ENCODE assay signal across 8 mouse cellular contexts in genomic region chr17:34605609-34606008, GRCm38 (mm10). TPM values are rescaled to one million over a fixed set of nuclear protein-coding genes. Genes with fewer than 3 reads are reported as not detected.
A peak's percentile ranks its signal among the peaks of the same experiment; 100 is the strongest.
DNase-seq lines count a peak whose midpoint lies in the region; ATAC-seq and TF ChIP-seq lines count a peak whose summit lies in the region.

No protein-coding gene starts in this region.

- peak overlapping the region; percentile 97 for H3K9ac ChIP-seq in embryonic facial prominence, embryonic 12.5 days
- peak overlapping the region; percentile 97 for H3K9ac ChIP-seq in limb, embryonic 12.5 days (replicated peaks)
- peak overlapping the region; percentile 90 for H3K9ac ChIP-seq in midbrain, embryonic 14.5 days (replicated peaks; ENCODE audit: low read length)

- peaks cover 41% of the 10 kb centered on the region for H3K4me1 ChIP-seq in embryonic facial prominence, embryonic 12.5 days
- H3K4me1 ChIP-seq in kidney, adult 2 months (ENCODE audit: control insufficient read depth, insufficient read depth, low read length) = peaks cover 32% of the 10 kb centered on the region
- peaks cover 45% of the 10 kb centered on the region for H3K4me1 ChIP-seq in limb, embryonic 12.5 days (replicated peaks)
- peaks cover 28% of the 10 kb centered on the region for H3K4me1 ChIP-seq in midbrain, embryonic 14.5 days (ENCODE audit: control insufficient read depth, insufficient read depth, low read length)

- peak overlapping the region; percentile 91 for H3K4me2 ChIP-seq in embryonic facial prominence, embryonic 12.5 days (replicated peaks)
- peak overlapping the region; percentile 94 for H3K4me2 ChIP-seq in limb, embryonic 12.5 days
- H3K4me2 ChIP-seq in midbrain, embryonic 14.5 days (ENCODE audit: low read length) = peak overlapping the region; percentile 97

- peak overlapping the region; percentile 97 for H3K4me3 ChIP-seq in embryonic facial prominence, embryonic 12.5 days
- H3K4me3 ChIP-seq in kidney, adult 2 months (ENCODE audit: insufficient read depth, low read depth, low read length) = peak overlapping the region; percentile 67
- H3K4me3 ChIP-seq in limb, embryonic 12.5 days (replicated peaks) = peak overlapping the region; percentile 96
- H3K4me3 ChIP-seq in midbrain, embryonic 14.5 days (replicated peaks; ENCODE audit: low read depth, low read length) = peak overlapping the region; percentile 93

- DNase-seq in 3134 (ENCODE audit: extremely low read depth, insufficient read length, low spot score) = peak; percentile 89
- DNase-seq in adrenal gland, postnatal 36 days = peak; percentile 98 to 99
- DNase-seq in heart, adult 18-20 months = peak; percentile 97 to 98
- DNase-seq in kidney, adult 2 months = peak; percentile 99
- DNase-seq in midbrain, embryonic 14.5 days = peak; percentile 96
- peak; percentile 81 for DNase-seq in spleen, adult 12 weeks (ENCODE audit: low spot score)

- peak; percentile 75 for TF ChIP-seq POLR2A in kidney, adult 2 months (IDR thresholded peaks at IDR 0.05; ENCODE audit: low read depth, low read length)

- under 1% methylated on average over 30 of the region's 30 CpGs for WGBS in embryonic facial prominence, embryonic 12.5 days
- 2% methylated on average over 20 of the region's 30 CpGs for WGBS in kidney, adult 2 months
- under 1% methylated on average over 24 of the region's 30 CpGs for WGBS in limb, embryonic 12.5 days
- WGBS in midbrain, embryonic 14.5 days = under 1% methylated on average over 30 of the region's 30 CpGs

- H3K27me3 ChIP-seq in embryonic facial prominence, embryonic 12.5 days = no peaks in the 10 kb centered on the region
- no peaks in the 10 kb centered on the region for H3K27me3 ChIP-seq in kidney, adult 2 months (replicated peaks; ENCODE audit: control insufficient read depth, insufficient read depth, low read length)
- no peaks in the 10 kb centered on the region for H3K27me3 ChIP-seq in limb, embryonic 12.5 days
- H3K27me3 ChIP-seq in midbrain, embryonic 14.5 days (ENCODE audit: control insufficient read depth, insufficient read depth, low read length) = no peaks in the 10 kb centered on the region

- peak overlapping the region; percentile 91 for H3K27ac ChIP-seq in embryonic facial prominence, embryonic 12.5 days
- H3K27ac ChIP-seq in kidney, adult 2 months (ENCODE audit: insufficient read depth, low read depth, low read length) = peak overlapping the region; percentile 97
- H3K27ac ChIP-seq in limb, embryonic 12.5 days = peak overlapping the region; percentile 91
- H3K27ac ChIP-seq in midbrain, embryonic 14.5 days (replicated peaks; ENCODE audit: low read depth, low read length) = peak overlapping the region; percentile 85

- H3K9me3 ChIP-seq in embryonic facial prominence, embryonic 12.5 days = no peaks in the 10 kb centered on the region
- H3K9me3 ChIP-seq in limb, embryonic 12.5 days = no peaks in the 10 kb centered on the region
- no peaks in the 10 kb centered on the region for H3K9me3 ChIP-seq in midbrain, embryonic 14.5 days (ENCODE audit: control insufficient read depth, low read length)

- TF ChIP-seq CTCF in kidney, adult 2 months (conservative IDR thresholded peaks at IDR 0.05; ENCODE audit: insufficient read depth, insufficient read length, low read depth, low read length) = no peak

- peak; percentile 42 for ATAC-seq in embryonic facial prominence, embryonic 12.5 days (ENCODE audit: insufficient number of reproducible peaks, insufficient read depth, low FRiP score, low TSS enrichment)
- ATAC-seq in limb, embryonic 12.5 days (ENCODE audit: insufficient number of reproducible peaks, insufficient read depth, low FRiP score, low TSS enrichment, low read depth) = peak; percentile 33; the same call in 1 of the 2 replicates
- ATAC-seq in midbrain, embryonic 14.5 days (ENCODE audit: low FRiP score, low TSS enrichment) = peak; percentile 53

- peaks cover 24% of the 10 kb centered on the region for H3K36me3 ChIP-seq in embryonic facial prominence, embryonic 12.5 days
- H3K36me3 ChIP-seq in kidney, adult 2 months (ENCODE audit: control insufficient read depth, insufficient read depth, low read length) = no peaks in the 10 kb centered on the region
- peaks cover 30% of the 10 kb centered on the region for H3K36me3 ChIP-seq in limb, embryonic 12.5 days
- H3K36me3 ChIP-seq in midbrain, embryonic 14.5 days (ENCODE audit: control insufficient read depth, insufficient read depth, low read length) = peaks cover 18% of the 10 kb centered on the region

RNA-seq across cellular contexts. Expression of gene Agpat1, which starts 1.5 kb away (rescaled TPM):
- total RNA-seq in adrenal gland, postnatal 36 days (2021) = 100 to 1,000 TPM in 1 of 2 experiments, 10 to 100 TPM in 1; 99.4 to 109 TPM
- 54.8 and 62.8 TPM in 2 replicates for polyA plus RNA-seq in embryonic facial prominence, embryonic 12.5 days (2016; fragmentation: Nextera tagmentation; extraction: Ambion mirVana)
- 10 to 100 TPM; 67.9 to 72.4 TPM for total RNA-seq in heart, adult 18-20 months (2021)
- polyA plus RNA-seq in kidney, adult 2 months (2012; rRNA removed) = 245 and 294 TPM in 2 replicates
- 50.5 and 53.4 TPM in 2 replicates for polyA plus RNA-seq in limb, embryonic 12.5 days (2016; fragmentation: Nextera tagmentation; extraction: Ambion mirVana)
- 122 and 123 TPM in 2 replicates for polyA plus RNA-seq in midbrain, embryonic 14.5 days (2014; fragmentation: Nextera tagmentation; extraction: Ambion mirVana)

RNA-seq across cellular contexts. Expression of gene Rnf5, which starts 2.1 kb away (rescaled TPM):
- total RNA-seq in adrenal gland, postnatal 36 days (2021) = 10 to 100 TPM; 67.7 to 86.5 TPM
- 139 TPM in 2 replicates for polyA plus RNA-seq in embryonic facial prominence, embryonic 12.5 days (2016; fragmentation: Nextera tagmentation; extraction: Ambion mirVana)
- total RNA-seq in heart, adult 18-20 months (2021) = 10 to 100 TPM; 40.9 to 43.3 TPM
- polyA plus RNA-seq in kidney, adult 2 months (2012; rRNA removed) = 208 and 256 TPM in 2 replicates
- polyA plus RNA-seq in limb, embryonic 12.5 days (2016; fragmentation: Nextera tagmentation; extraction: Ambion mirVana) = 143 and 145 TPM in 2 replicates
- 223 and 269 TPM in 2 replicates for polyA plus RNA-seq in midbrain, embryonic 14.5 days (2014; fragmentation: Nextera tagmentation; extraction: Ambion mirVana)

RNA-seq across cellular contexts. Expression of gene Ager, which starts 7.9 kb away (rescaled TPM):
- total RNA-seq in adrenal gland, postnatal 36 days (2021) = under 1 TPM; 0.82 to 0.99 TPM
- 3.1 and 3.5 TPM in 2 replicates for polyA plus RNA-seq in embryonic facial prominence, embryonic 12.5 days (2016; fragmentation: Nextera tagmentation; extraction: Ambion mirVana)
- total RNA-seq in heart, adult 18-20 months (2021) = under 1 TPM in 1 of 2 experiments, not detected in 1; 0.23 TPM
- polyA plus RNA-seq in kidney, adult 2 months (2012; rRNA removed) = 2.1 TPM in 2 replicates
- polyA plus RNA-seq in limb, embryonic 12.5 days (2016; fragmentation: Nextera tagmentation; extraction: Ambion mirVana) = 2.8 and 3.5 TPM in 2 replicates
- polyA plus RNA-seq in midbrain, embryonic 14.5 days (2014; fragmentation: Nextera tagmentation; extraction: Ambion mirVana) = 1.2 and 1.4 TPM in 2 replicates

RNA-seq across cellular contexts. Expression of gene Egfl8, which starts 10.2 kb away (rescaled TPM):
- total RNA-seq in adrenal gland, postnatal 36 days (2021) = 1 to 10 TPM; 2.9 to 4.6 TPM
- polyA plus RNA-seq in embryonic facial prominence, embryonic 12.5 days (2016; fragmentation: Nextera tagmentation; extraction: Ambion mirVana) = 7.0 and 10.1 TPM in 2 replicates
- 1 to 10 TPM in 1 of 2 experiments, under 1 TPM in 1; 0.85 to 1.1 TPM for total RNA-seq in heart, adult 18-20 months (2021)
- 5.1 and 5.3 TPM in 2 replicates for polyA plus RNA-seq in kidney, adult 2 months (2012; rRNA removed)
- 3.0 and 3.4 TPM in 2 replicates for polyA plus RNA-seq in limb, embryonic 12.5 days (2016; fragmentation: Nextera tagmentation; extraction: Ambion mirVana)
- polyA plus RNA-seq in midbrain, embryonic 14.5 days (2014; fragmentation: Nextera tagmentation; extraction: Ambion mirVana) = 6.7 and 9.5 TPM in 2 replicates

RNA-seq across cellular contexts. Expression of gene Pbx2, which starts 14.5 kb away (rescaled TPM):
- total RNA-seq in adrenal gland, postnatal 36 days (2021) = 10 to 100 TPM; 34.7 to 41.4 TPM
- polyA plus RNA-seq in embryonic facial prominence, embryonic 12.5 days (2016; fragmentation: Nextera tagmentation; extraction: Ambion mirVana) = 25.1 and 28.0 TPM in 2 replicates
- total RNA-seq in heart, adult 18-20 months (2021) = 10 to 100 TPM; 13.6 to 17.4 TPM
- polyA plus RNA-seq in kidney, adult 2 months (2012; rRNA removed) = 51.3 and 56.2 TPM in 2 replicates
- polyA plus RNA-seq in limb, embryonic 12.5 days (2016; fragmentation: Nextera tagmentation; extraction: Ambion mirVana) = 24.6 and 26.6 TPM in 2 replicates
- polyA plus RNA-seq in midbrain, embryonic 14.5 days (2014; fragmentation: Nextera tagmentation; extraction: Ambion mirVana) = 12.8 and 13.5 TPM in 2 replicates

Comparison
In these comparisons a context has a peak if more than half of its experiments do, and no peak if none do; other contexts are left out.
1. Peak in every context shown above with its lines: DNase-seq, ATAC-seq, H3K4me3 ChIP-seq and H3K27ac ChIP-seq.